Mouse (Mus musculus): Measurements from ENCODE around the gene Vmn2r71. TPM values are rescaled to one million over a fixed set of nuclear protein-coding genes. Genes with fewer than 3 reads are reported as not detected.

The Vmn2r71 gene
- not detected in 2 replicates for polyA plus RNA-seq (2012; rRNA removed)

GRCm38 (mm10) chr7:85562787-85563186 is at the start of gene Vmn2r71:
Gene Vmn2r71 (plus strand): TSS chr7:85563087.
- no peak for TF ChIP-seq CTCF (IDR thresholded peaks at IDR 0.05; ENCODE audit: insufficient read depth, low read length)
- TF ChIP-seq POLR2A (IDR thresholded peaks at IDR 0.05; ENCODE audit: borderline replicate concordance, extremely low read depth, low read depth, low read length) = no peak
- no peak for DNase-seq
- Histone ChIP-seq H3K4me3 (replicated peaks; ENCODE audit: extremely low read depth, low read depth, low read length) (no peak within 1 kb of the TSS), H3K4me1 (ENCODE audit: control insufficient read depth, insufficient read depth, low read length) (no peaks in the 10 kb centered on the region)
- WGBS = 71% methylated on average over 5 of the region's 5 CpGs

GRCm38 (mm10) chr7:85542108-85542507 is 20.8 kb upstream of the Vmn2r71 start:
- Histone ChIP-seq H3K4me3 (replicated peaks; ENCODE audit: extremely low read depth, low read depth, low read length) (no peak overlapping the region), H3K4me1 (ENCODE audit: control insufficient read depth, insufficient read depth, low read length) (no peaks in the 10 kb centered on the region)
- 79% methylated on average over 2 of the region's 2 CpGs for WGBS
- no peak for TF ChIP-seq POLR2A (IDR thresholded peaks at IDR 0.05; ENCODE audit: borderline replicate concordance, extremely low read depth, low read depth, low read length)
- no peak for TF ChIP-seq CTCF (IDR thresholded peaks at IDR 0.05; ENCODE audit: insufficient read depth, low read length)
- DNase-seq = no peak

DNA sequence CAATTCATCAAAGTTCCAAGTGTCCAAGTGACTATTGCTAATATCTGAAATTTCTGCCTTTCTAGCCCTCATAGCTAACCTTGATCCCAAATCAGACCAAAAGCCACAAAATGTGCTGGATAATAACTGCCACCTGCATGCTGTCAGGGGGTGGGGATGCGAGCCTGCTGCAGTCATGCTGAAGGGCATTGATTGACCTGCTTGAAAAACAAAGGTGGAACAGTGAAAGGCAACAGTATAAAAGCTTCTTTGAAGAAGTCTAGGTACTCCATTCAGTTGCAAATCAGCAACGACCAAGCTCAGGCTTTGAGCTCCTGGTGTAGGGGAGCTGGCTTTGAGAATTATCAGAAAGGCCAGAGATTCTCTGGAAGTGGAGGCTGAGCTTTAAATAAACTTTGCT is 19.8 kb upstream of the Vmn2r71 start:
- Histone ChIP-seq H3K4me3 (replicated peaks; ENCODE audit: extremely low read depth, low read depth, low read length) (no peak overlapping the region), H3K4me1 (ENCODE audit: control insufficient read depth, insufficient read depth, low read length) (no peaks in the 10 kb centered on the region)
- WGBS = 61% methylated on average over 2 of the region's 2 CpGs
- DNase-seq = no peak
- TF ChIP-seq POLR2A (IDR thresholded peaks at IDR 0.05; ENCODE audit: borderline replicate concordance, extremely low read depth, low read depth, low read length) = no peak
- no peak for TF ChIP-seq CTCF (IDR thresholded peaks at IDR 0.05; ENCODE audit: insufficient read depth, low read length)

- no peaks in the 10 kb centered on the region for H3K4me1 ChIP-seq (ENCODE audit: control insufficient read depth, insufficient read depth, low read length)
- DNase-seq = no peak
- no peak within 1 kb of the TSS for H3K4me3 ChIP-seq (replicated peaks; ENCODE audit: extremely low read depth, low read depth, low read length)
- TF ChIP-seq POLR2A (IDR thresholded peaks at IDR 0.05; ENCODE audit: borderline replicate concordance, extremely low read depth, low read depth, low read length) (no peak), CTCF (IDR thresholded peaks at IDR 0.05; ENCODE audit: insufficient read depth, low read length) (no peak)
- WGBS = 62% methylated on average over 2 of the region's 2 CpGs
These were observed 6.2 kb downstream of the Vmn2r71 start, which contains the start of gene Vmn2r70 for GRCm38 (mm10) chr7:85569092-85569491. Gene Vmn2r70 (minus strand): TSS chr7:85569192.

Other genes with a start within 250 kb of the Vmn2r71 start
- not detected in 2 replicates for gene Vmn2r69, start 147.2 kb upstream of the Vmn2r71 start, polyA plus RNA-seq (2012; rRNA removed)
- not detected in 2 replicates for gene Vmn2r70, start 6.1 kb downstream of the Vmn2r71 start, polyA plus RNA-seq (2012; rRNA removed)
- not detected in 2 replicates for gene Vmn2r72, start 192.0 kb downstream of the Vmn2r71 start, polyA plus RNA-seq (2012; rRNA removed)

Measured in lung, adult 2 months (tissue).